In genomic region chr5:131293726-131294449, GRCm38 (mm10) we compare ENCODE assay signal across 27 mouse cellular contexts. TPM values are rescaled to one million over a fixed set of nuclear protein-coding genes. Genes with fewer than 3 reads are reported as not detected.
DNase-seq lines count a peak whose midpoint lies in the region; ATAC-seq and TF ChIP-seq lines count a peak whose summit lies in the region.
"Had no signal": no experiment of that assay in that cellular context is flagged by ENCODE, and none has a peak within 500 bp of the region (broad histone marks: within the 10 kb centered on the region; RNA-seq: fewer than 3 reads in every experiment).

No protein-coding gene starts in this region.

- no peak for DNase-seq in forebrain, embryonic 11.5 days (ENCODE audit: low spot score)
- peak; percentile 28 for DNase-seq in kidney, postnatal 0 days (ENCODE audit: low spot score)
- no peak for DNase-seq in kidney, postnatal 14 days
- peak; percentile 72 for DNase-seq in right cerebral cortex, adult 18-20 months
- no peak for DNase-seq in right cerebral cortex, postnatal 4 days
- DNase-seq in right cerebral cortex, postnatal 36 days (ENCODE audit: low spot score in 2 of 2) = peak; percentile 34 to 53
- DNase-seq in cerebellum, adult 18-20 months = no peak
- DNase-seq: adrenal gland, adult 2 months; cerebellum, postnatal 10 days; heart, postnatal 10 days; kidney, adult 2 months; layer of hippocampus, postnatal 36 days; liver, embryonic 13.5 days; lung, postnatal 4 days; thymus, postnatal 14 days had no signal

- ATAC-seq in forebrain, embryonic 16.5 days = peak; percentile 75
- no peak for ATAC-seq in forebrain, embryonic 11.5 days (replicated peaks; ENCODE audit: low FRiP score)
- no peak for ATAC-seq in kidney, postnatal 0 days (replicated peaks; ENCODE audit: low FRiP score, low read depth)
- ATAC-seq: inflammation-experienced regulatory T-cells, adult 6 months; midbrain, embryonic 16.5 days had no signal

- no peak overlapping the region for H3K9ac ChIP-seq in forebrain, embryonic 16.5 days (replicated peaks; ENCODE audit: low read depth, low read length)
- H3K9ac ChIP-seq in forebrain, embryonic 11.5 days (ENCODE audit: low read length) = no peak overlapping the region
- no peak overlapping the region for H3K9ac ChIP-seq in kidney, postnatal 0 days (ENCODE audit: low read depth, low read length)
- H3K9ac ChIP-seq: embryonic facial prominence, embryonic 12.5 days; hindbrain, embryonic 13.5 days; limb, embryonic 13.5 days; liver, embryonic 13.5 days; lung, embryonic 15.5 days had no signal

- no peak overlapping the region for H3K27ac ChIP-seq in forebrain, embryonic 16.5 days (ENCODE audit: low read length)
- no peak overlapping the region for H3K27ac ChIP-seq in forebrain, embryonic 11.5 days (ENCODE audit: low read depth, low read length)
- no peak overlapping the region for H3K27ac ChIP-seq in kidney, postnatal 0 days
- H3K27ac ChIP-seq: embryonic facial prominence, embryonic 12.5 days; hindbrain, embryonic 13.5 days; layer of hippocampus, adult 2 months; limb, embryonic 13.5 days; liver, embryonic 13.5 days; lung, embryonic 15.5 days; stomach, postnatal 0 days had no signal

- H3K4me2 ChIP-seq in forebrain, embryonic 16.5 days (ENCODE audit: low read length) = no peak overlapping the region
- no peak overlapping the region for H3K4me2 ChIP-seq in forebrain, embryonic 11.5 days (ENCODE audit: low read depth, low read length, severe bottlenecking)
- no peak overlapping the region for H3K4me2 ChIP-seq in kidney, postnatal 0 days (ENCODE audit: low read length)
- H3K4me2 ChIP-seq: embryonic facial prominence, embryonic 12.5 days; heart, embryonic 11.5 days; hindbrain, embryonic 13.5 days; limb, embryonic 13.5 days; liver, embryonic 13.5 days; lung, embryonic 15.5 days had no signal

- H3K4me3 ChIP-seq in forebrain, embryonic 16.5 days (replicated peaks; ENCODE audit: low read length) = no peak overlapping the region
- H3K4me3 ChIP-seq in forebrain, embryonic 11.5 days (ENCODE audit: low read depth, low read length) = no peak overlapping the region
- H3K4me3 ChIP-seq in kidney, postnatal 0 days (replicated peaks; ENCODE audit: low read depth, low read length) = no peak overlapping the region
- H3K4me3 ChIP-seq: embryonic facial prominence, embryonic 12.5 days; erythroblast, embryonic 14.5 days; hindbrain, embryonic 13.5 days; layer of hippocampus, adult 2 months; limb, embryonic 13.5 days; liver, embryonic 13.5 days; lung, embryonic 15.5 days had no signal

- TF ChIP-seq CTCF in kidney, postnatal 0 days (IDR thresholded peaks at IDR 0.05; ENCODE audit: low read depth) = no peak

- 57% methylated on average over 16 of the region's 16 CpGs for WGBS in forebrain, embryonic 16.5 days
- 86% methylated on average over 16 of the region's 16 CpGs for WGBS in forebrain, embryonic 11.5 days
- 55% methylated on average over 16 of the region's 16 CpGs for WGBS in kidney, postnatal 0 days

- no peaks in the 10 kb centered on the region for H3K36me3 ChIP-seq in forebrain, embryonic 16.5 days (ENCODE audit: control insufficient read depth, insufficient read depth)
- no peaks in the 10 kb centered on the region for H3K36me3 ChIP-seq in forebrain, embryonic 11.5 days (ENCODE audit: control insufficient read depth, insufficient read depth, low read length)
- no peaks in the 10 kb centered on the region for H3K36me3 ChIP-seq in kidney, postnatal 0 days (ENCODE audit: insufficient read depth, low read length)
- H3K36me3 ChIP-seq: embryonic facial prominence, embryonic 12.5 days; hindbrain, embryonic 13.5 days; limb, embryonic 13.5 days; liver, embryonic 13.5 days; lung, embryonic 15.5 days had no signal

- no peaks in the 10 kb centered on the region for H3K27me3 ChIP-seq in forebrain, embryonic 16.5 days (replicated peaks; ENCODE audit: control insufficient read depth, insufficient read depth, low read length)
- H3K27me3 ChIP-seq in forebrain, embryonic 11.5 days (ENCODE audit: control insufficient read depth, insufficient read depth, low read length) = no peaks in the 10 kb centered on the region
- no peaks in the 10 kb centered on the region for H3K27me3 ChIP-seq in kidney, postnatal 0 days (ENCODE audit: insufficient read depth, low read length)
- H3K27me3 ChIP-seq: CH12.LX; embryonic facial prominence, embryonic 12.5 days; hindbrain, embryonic 13.5 days; limb, embryonic 13.5 days; liver, embryonic 13.5 days; lung, embryonic 15.5 days had no signal

- no peaks in the 10 kb centered on the region for H3K9me3 ChIP-seq in forebrain, embryonic 16.5 days (ENCODE audit: control insufficient read depth, low read length)
- no peaks in the 10 kb centered on the region for H3K9me3 ChIP-seq in forebrain, embryonic 11.5 days (ENCODE audit: control insufficient read depth, low read length)
- H3K9me3 ChIP-seq in kidney, postnatal 0 days (replicated peaks; ENCODE audit: low read length) = no peaks in the 10 kb centered on the region
- H3K9me3 ChIP-seq: embryonic facial prominence, embryonic 12.5 days; hindbrain, embryonic 13.5 days; limb, embryonic 13.5 days; liver, embryonic 13.5 days; lung, embryonic 15.5 days had no signal

- peaks cover 11% of the 10 kb centered on the region for H3K4me1 ChIP-seq in forebrain, embryonic 16.5 days (replicated peaks; ENCODE audit: control insufficient read depth, insufficient read depth, low read length)
- H3K4me1 ChIP-seq in forebrain, embryonic 11.5 days (replicated peaks; ENCODE audit: control insufficient read depth, insufficient read depth, low read length) = no peaks in the 10 kb centered on the region
- H3K4me1 ChIP-seq in kidney, postnatal 0 days (replicated peaks; ENCODE audit: insufficient read depth, low read length) = no peaks in the 10 kb centered on the region
- H3K4me1 ChIP-seq: embryonic facial prominence, embryonic 12.5 days; limb, embryonic 13.5 days; liver, embryonic 13.5 days; lung, embryonic 15.5 days had no signal

RNA-seq across cellular contexts. Expression of gene Galnt17, which starts 14.4 kb away (rescaled TPM):
- polyA plus RNA-seq in forebrain, embryonic 16.5 days (2015; fragmentation: Nextera tagmentation; extraction: Ambion mirVana) = 6.6 and 10.9 TPM in 2 replicates
- 1.1 and 1.6 TPM in 2 replicates for polyA plus RNA-seq in forebrain, embryonic 11.5 days (2014; fragmentation: Nextera tagmentation; extraction: Ambion mirVana)
- 0.85 and 1.2 TPM in 2 replicates for polyA plus RNA-seq in kidney, postnatal 0 days (2015; fragmentation: Nextera tagmentation; extraction: Ambion mirVana)
- polyA plus RNA-seq: erythroblast, embryonic 14.5 days; inflammation-experienced regulatory T-cells, adult 6 months had no signal

Comparison
In these comparisons a context has a peak if more than half of its experiments do, and no peak if none do; other contexts are left out.
1. DNase-seq: peak in kidney, postnatal 0 days (single experiment), right cerebral cortex, adult 18-20 months (single experiment) and right cerebral cortex, postnatal 36 days (2 of 2); none in forebrain, embryonic 11.5 days (single experiment), kidney, postnatal 14 days (single experiment), right cerebral cortex, postnatal 4 days (single experiment) and cerebellum, adult 18-20 months (0 of 2).